Mouse (Mus musculus) megakaryocyte-erythroid progenitor cell, adult 5-6 weeks (primary cell): ENCODE measurements around the gene Insl6. TPM values are rescaled to one million over a fixed set of nuclear protein-coding genes. Genes with fewer than 3 reads are reported as not detected.
A peak's percentile ranks its signal among the peaks of the same experiment; 100 is the strongest.

Experiments used
- ATAC-seq: replicated peaks from 2 replicates; pipeline ENCODE4 v1.8.0; 2016; ENCODE audit warnings: mild to moderate bottlenecking, inconsistent platforms; ENCODE audit not compliant: severe bottlenecking, poor library complexity, low FRiP score, low TSS enrichment
- total RNA-seq, 2 experiments: library from RNA; stranded (forward) in 1 of 2; stranded (reverse) in 1 of 2; fragments of 200-1000, 215-1000 nt in 1 of 2; fragments of >200 nt in 1 of 2; fragmentation: Nextera tagmentation in 1 of 2; gene quantifications; 2 replicates each; pipeline ENCODE4 v1.2.3; 2014 to 2017

Insl6 gene
- total RNA-seq (2014; fragmentation: Nextera tagmentation), result 1.9 TPM in 1 of 2 replicates, not detected in the other
- total RNA-seq (2017), result 2.1 TPM in 1 of 2 replicates, not detected in the other

- peak; percentile 92 for ATAC-seq
Measured at GRCm38 (mm10) chr19:29325053-29325851, at the start of gene Insl6. Insl6 (minus strand) TSS chr19:29325356.

GRCm38 (mm10) chr19:29374947-29375346 lies 49.8 kb upstream of the Insl6 start:
- no peak for ATAC-seq

GRCm38 (mm10) chr19:29373438-29373837 lies 48.3 kb upstream of the Insl6 start:
- no peak for ATAC-seq

GRCm38 (mm10) chr19:29372621-29373020 lies 47.5 kb upstream of the Insl6 start:
- no peak for ATAC-seq

- ATAC-seq, result no peak
Measured at GRCm38 (mm10) chr19:29372138-29372537, 47.0 kb upstream of the Insl6 start.

- no peak for ATAC-seq
Measured at GRCm38 (mm10) chr19:29371284-29372081, 46.3 kb upstream of the Insl6 start.

GRCm38 (mm10) chr19:29370545-29371283 lies 45.6 kb upstream of the Insl6 start:
- no peak for ATAC-seq

- no peak for ATAC-seq
Measured at GRCm38 (mm10) chr19:29370112-29370511, 45.0 kb upstream of the Insl6 start.

- ATAC-seq, result 0 out of 2 replicates have a peak, but pooled peaks have one; percentile 7
Measured at GRCm38 (mm10) chr19:29368671-29369309, 43.6 kb upstream of the Insl6 start.

- ATAC-seq, result no peak
Measured at GRCm38 (mm10) chr19:29368041-29368440, 42.9 kb upstream of the Insl6 start.

- peak; percentile 96 for ATAC-seq
Measured at GRCm38 (mm10) chr19:29366969-29367622, 41.9 kb upstream of the Insl6 start, which contains the start of the genes Plgrkt and Cd274. Plgrkt (minus strand) TSS chr19:29367390. Cd274 (plus strand) TSS chr19:29367455.

- ATAC-seq, result no peak
Measured at GRCm38 (mm10) chr19:29366226-29366968, 41.2 kb upstream of the Insl6 start.

GRCm38 (mm10) chr19:29365105-29365504 lies 39.9 kb upstream of the Insl6 start:
- ATAC-seq, result no peak

GRCm38 (mm10) chr19:29364076-29364475 lies 38.9 kb upstream of the Insl6 start:
- ATAC-seq, result no peak

GRCm38 (mm10) chr19:29363557-29363956 lies 38.4 kb upstream of the Insl6 start:
- no peak for ATAC-seq

- no peak for ATAC-seq
Measured at GRCm38 (mm10) chr19:29362173-29362930, 37.2 kb upstream of the Insl6 start.

GRCm38 (mm10) chr19:29361468-29362130 lies 36.4 kb upstream of the Insl6 start:
- peak; percentile 99 for ATAC-seq
